Mouse (Mus musculus): ENCODE data around the gene Arhgap42.

Gene Arhgap42

DNA sequence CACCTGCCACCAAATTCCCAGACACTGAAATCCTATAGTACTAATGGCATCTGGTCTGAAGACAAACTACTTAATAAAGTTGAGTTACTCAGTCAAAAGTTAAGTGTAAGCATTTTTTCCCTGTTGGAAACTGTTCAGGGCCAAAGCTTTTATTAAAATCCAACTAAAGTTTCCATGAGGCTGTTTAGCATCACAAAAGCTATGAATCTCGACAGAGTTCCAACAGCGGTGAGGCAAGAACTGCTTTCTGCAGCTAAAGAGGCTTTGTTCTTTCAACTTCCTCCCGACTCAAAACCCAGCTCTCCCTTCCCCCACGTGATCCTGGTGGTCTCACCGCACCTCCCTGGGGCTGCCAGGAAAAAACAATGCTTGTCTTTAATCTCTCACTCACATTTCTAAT, 211.5 kb downstream of the Arhgap42 start:
- DNase-seq (ENCODE audit: low read depth), result no peak

DNA sequence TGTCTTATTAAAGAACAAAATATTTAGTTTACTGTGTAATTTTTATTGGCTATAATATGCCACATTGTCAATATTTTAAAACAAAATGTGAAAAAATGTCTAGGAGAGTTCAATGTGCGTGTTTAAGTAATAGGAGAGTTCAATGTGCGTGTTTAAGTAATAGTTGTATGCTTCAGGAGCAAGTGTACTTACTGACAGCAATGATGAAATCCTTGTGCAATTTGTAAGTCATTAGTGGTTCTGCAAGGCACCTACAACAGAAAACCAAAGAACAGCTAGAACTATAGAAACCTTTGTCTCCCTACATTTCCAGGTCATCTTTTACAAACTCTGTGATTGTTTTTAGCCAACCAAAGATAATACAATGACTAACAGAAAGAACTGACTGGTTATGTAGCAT, 223.8 kb downstream of the Arhgap42 start:
- DNase-seq (ENCODE audit: low read depth), result no peak

DNA sequence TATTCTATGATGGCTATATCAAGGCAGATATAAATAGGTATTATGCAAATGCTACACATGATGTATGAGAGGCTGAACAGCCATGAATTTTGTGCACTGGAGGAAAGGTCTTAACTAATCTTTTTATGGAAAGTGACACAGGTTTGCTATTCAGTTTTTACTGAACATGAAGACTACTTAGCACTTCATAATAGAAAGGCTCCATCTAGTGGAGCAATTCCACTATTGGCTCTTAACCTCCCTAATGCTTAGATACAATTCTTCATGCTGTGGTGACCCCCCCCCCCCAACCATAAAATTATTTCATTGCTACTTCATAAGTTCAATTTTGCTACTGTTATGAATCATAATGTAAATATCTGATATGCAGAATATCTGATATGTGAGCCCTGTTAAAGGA, 237.7 kb downstream of the Arhgap42 start:
- DNase-seq (ENCODE audit: low read depth), result no peak

DNA sequence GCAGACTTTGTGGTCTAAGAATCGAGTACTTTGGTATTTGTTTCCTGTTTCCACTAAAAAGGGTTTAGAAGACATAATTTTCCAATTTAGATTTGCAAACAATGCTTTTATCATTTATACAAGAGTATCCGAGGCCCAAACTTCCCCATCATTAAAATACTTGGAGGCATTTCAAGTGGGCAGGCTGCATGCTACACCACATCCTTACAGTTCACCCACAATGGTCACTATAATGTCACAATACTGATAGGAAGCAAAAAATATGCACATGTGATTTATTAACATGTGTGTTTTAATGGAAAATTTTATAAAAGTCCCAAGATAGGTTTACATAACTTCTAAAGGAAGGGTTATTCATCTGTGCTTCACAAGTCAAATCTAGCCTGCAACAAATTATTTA, 242.4 kb downstream of the Arhgap42 start:
- DNase-seq (ENCODE audit: low read depth), result no peak

DNA sequence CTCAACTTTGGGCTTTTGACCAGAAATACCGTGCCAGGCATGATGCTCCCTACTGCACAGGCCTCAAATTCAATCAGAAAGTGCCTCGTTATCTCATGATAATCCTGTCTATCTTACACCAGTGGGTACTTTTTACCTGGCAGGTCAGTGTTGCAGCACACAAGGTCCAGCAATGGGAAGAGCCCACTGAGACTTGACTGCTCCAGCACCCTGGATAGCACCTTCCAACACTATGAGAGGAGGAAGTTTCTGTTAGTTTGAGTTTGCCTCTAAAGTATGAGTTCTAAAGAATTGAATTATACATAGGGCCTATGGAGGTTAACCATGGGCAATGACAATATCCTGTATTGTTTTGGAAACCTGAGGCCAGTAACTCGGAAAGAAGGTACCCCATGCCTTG, 256.6 kb downstream of the Arhgap42 start:
- no peak for DNase-seq (ENCODE audit: low read depth)

DNA sequence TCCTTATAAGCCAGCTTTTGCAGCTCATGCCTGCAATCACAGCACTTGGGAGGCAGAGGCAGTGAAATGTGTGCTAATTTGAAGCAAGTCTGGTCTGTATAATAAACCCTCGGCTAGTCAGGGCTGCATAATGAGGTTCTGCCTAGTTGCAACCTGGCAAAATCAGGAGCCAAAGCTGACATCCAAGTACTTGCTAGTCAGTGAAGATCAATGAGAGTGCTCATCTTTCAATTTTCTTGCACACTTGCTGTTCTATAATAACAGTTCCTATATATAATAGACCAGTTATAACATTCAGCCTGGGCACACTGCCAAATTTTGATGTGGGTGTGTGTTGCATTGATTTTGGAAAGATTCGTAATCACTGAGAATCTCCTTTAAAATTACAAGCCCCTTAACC, 261.1 kb downstream of the Arhgap42 start:
- no peak for DNase-seq (ENCODE audit: low read depth)

DNA sequence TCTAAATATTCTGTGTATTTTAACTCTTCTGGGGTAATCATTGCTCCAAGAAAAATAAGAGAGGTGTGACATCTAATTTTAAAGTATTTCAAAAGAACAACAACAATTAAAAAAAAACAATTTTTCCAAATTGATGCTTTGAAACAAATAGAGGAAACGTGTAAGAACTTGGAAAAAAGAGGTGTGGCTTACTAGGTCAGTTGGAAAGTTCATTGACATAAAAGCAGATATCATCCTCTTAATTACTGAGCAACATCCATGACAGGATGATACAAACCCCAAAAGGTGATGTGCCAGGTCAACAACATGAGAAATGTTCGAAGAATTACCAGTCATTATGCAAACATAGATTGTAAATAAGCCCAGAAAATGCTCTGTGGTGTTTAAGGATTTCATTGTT, 267.4 kb downstream of the Arhgap42 start, which contains the start of gene Gm16485:
Gene Gm16485, plus strand, starts transcription at position 301 of the 400 bp plus-strand sequence.
- DNase-seq (ENCODE audit: low read depth), result no peak

DNA sequence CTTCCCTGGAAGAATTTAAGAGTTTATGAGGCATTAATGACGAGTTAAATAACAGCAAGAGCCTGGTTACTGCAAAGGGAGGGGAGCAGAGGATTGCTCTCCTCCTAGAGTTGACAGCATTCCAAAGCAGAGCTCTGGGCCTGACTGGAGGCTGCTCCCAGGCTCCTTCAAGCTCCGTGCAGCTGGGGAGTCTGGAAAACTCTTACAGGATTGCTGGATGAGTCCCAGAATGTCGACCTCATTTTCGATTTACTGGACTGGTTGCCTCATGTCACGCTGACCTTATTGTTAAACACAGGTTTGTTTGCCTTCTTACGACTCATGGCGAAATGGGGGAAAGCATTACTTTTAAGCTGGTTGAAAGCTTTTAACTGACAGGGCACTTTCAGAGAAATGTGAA, 268.7 kb downstream of the Arhgap42 start:
- DNase-seq (ENCODE audit: low read depth), result no peak

DNA sequence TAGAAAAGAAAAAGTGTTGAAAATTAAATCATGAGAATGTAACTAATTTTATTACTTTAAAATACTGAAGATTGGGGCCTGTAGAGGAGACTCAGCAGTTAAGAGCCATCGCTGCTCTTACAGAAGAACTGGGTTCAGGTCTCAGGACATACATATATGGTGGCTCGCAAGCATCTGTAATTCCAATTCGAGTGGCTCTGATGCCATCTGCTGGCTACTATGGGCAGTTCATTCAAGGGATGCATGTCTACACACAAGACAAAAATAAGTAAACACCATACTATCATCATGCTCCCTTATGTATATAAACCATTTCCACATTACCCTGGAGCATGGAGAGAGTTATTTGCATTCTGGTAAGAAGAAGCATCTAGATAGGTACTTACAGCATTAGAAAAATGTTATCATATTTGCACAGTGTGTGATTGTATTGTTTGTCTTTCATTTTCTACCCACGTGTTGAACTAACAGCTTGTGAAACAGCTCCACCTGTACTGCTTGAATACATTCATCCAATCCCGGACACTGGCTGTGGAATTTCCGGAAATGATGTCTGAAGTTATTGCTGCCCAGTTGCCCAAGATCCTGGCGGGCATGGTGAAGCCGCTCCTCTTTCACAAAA, 274.3 kb downstream of the Arhgap42 start:
- peak; percentile 1 for DNase-seq (ENCODE audit: low read depth)

DNA sequence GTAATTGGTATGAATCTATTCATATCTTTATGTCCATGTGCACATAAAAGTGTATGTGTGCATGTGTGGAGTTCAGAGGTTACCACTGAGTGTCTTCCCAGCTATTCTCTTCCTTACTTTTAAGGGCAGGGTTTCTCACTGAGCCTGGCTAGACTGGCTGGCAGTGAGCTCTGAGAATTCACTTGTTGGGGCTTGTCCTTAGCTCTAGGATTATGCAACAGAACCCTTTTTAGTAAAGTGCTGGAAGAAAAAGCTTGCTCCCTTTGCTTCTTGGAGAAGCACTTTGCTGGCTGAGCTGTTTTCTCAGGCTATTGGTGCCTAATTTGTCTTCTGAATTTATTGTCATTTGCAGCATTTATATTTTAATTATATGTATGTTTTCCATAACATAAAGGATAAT, 285.6 kb downstream of the Arhgap42 start:
- DNase-seq (ENCODE audit: low read depth), result no peak
